Mouse (Mus musculus) layer of hippocampus, postnatal 14 days (tissue): Measurements from ENCODE around the gene Uba2. TPM values are rescaled to one million over a fixed set of nuclear protein-coding genes. Genes with fewer than 3 reads are reported as not detected.

ENCODE experiments used
- DNase-seq, 2 experiments: peaks; one replicate each; pipeline ENCODE4 v3.0.0; 2021 to 2022; ENCODE audit warnings: low spot score in 2 of 2, mixed read lengths in 1 of 2
- total RNA-seq, 2 experiments: library from RNA; stranded (reverse); gene quantifications; 2 replicates each; pipeline ENCODE4 v1.2.3; 2021

Uba2 gene
- total RNA-seq, 2 experiments from 2014 or later = 82.5 to 82.9 TPM

DNA sequence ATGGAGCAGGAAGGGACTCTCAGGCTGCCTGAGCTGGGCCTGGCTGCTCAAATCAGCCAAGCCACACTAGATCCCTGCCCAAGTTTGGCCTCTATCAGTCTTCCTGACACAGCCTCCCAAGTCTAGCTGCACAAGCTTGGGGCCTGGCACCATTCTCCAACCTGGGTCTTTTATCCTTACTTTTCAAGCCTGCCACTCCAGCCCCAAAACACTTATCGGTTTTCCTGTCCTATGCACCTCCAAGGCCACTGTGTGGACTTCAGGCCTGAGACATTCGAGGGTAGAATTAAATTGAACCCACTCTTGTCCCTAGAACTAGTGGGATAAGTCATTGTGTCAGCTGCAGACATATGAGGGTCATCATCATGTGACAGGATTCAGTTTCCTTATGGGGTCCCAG, 69.4 kb downstream of the Uba2 start:
- no peak for DNase-seq

DNA sequence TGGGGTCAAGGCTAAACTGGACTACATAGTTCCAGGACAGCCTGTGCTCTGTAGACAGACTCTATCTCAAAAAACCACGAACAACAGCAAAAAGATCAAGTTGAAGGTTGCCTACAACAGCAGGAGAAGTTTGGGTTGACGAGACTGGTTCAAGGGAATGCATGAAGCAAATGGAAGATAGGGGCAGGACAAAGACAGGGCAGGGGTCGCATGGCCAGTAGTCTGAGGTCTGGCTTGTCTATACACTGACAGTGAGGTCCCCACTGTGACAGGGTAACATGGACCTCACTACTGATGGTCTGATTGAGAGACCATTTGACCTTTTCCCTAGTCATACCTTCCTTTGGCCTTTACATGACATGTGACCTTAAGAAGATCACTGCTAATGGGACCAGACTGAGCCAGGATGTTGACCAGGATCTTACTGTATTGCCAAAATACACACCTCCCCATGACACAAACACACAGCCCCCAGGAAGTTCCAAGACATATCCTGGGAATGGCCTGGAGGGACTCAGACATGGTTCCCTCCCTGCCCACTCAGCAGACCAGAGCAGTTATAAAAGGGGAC, 74.4 kb downstream of the Uba2 start, which contains the start of gene Scgb1b30:
Gene Scgb1b30, plus strand, starts transcription at position 521 of the 571 bp plus-strand sequence.
- no peak for DNase-seq

Other genes with a start within 250 kb of the Uba2 start
- not detected for gene Scgb2b26, start 224.6 kb downstream of the Uba2 start, total RNA-seq
- gene Scgb2b27, start 155.7 kb downstream of the Uba2 start, total RNA-seq = not detected
- gene Scgb1b27, start 148.1 kb downstream of the Uba2 start, total RNA-seq = not detected
- not detected for gene Scgb1b30, start 74.2 kb downstream of the Uba2 start, total RNA-seq
- 10 to 100 TPM; 13.1 to 14.1 TPM for gene Wtip, start 36.3 kb downstream of the Uba2 start, total RNA-seq
- 10 to 100 TPM; 20.6 to 24.7 TPM for gene Pdcd2l, start 27.1 kb upstream of the Uba2 start, total RNA-seq
- 100 to 1,000 TPM; 842 to 844 TPM for gene Gpi1, start 60.7 kb upstream of the Uba2 start, total RNA-seq
- gene Gm6096, start 81.4 kb upstream of the Uba2 start, total RNA-seq = not detected
- 10 to 100 TPM; 44.7 to 50.9 TPM for gene 4931406P16Rik, start 144.0 kb upstream of the Uba2 start, total RNA-seq
- gene Lsm14a, start 223.7 kb upstream of the Uba2 start, total RNA-seq = 10 to 100 TPM; 71.2 to 77.8 TPM